Mouse (Mus musculus) left cerebral cortex, adult 2 months (tissue): ENCODE results near the gene 0610030E20Rik. TPM values are rescaled to one million over a fixed set of nuclear protein-coding genes. Genes with fewer than 3 reads are reported as not detected.

Experiments
- DNase-seq, 2 experiments: peaks; one replicate each; pipeline ENCODE4 v3.0.0; 2021 to 2022; ENCODE audit warnings: low spot score in 2 of 2, mixed read lengths in 1 of 2; ENCODE audit errors: extremely low spot score in 1 of 2
- H3K27ac ChIP-seq: fragments of 200-600 bp; 2 replicates; pipeline ENCODE4 v1.8.1; 2022
- H3K4me3 ChIP-seq: fragments of 200-600 bp; 2 replicates; pipeline ENCODE4 v1.8.1; 2022
- CTCF ChIP-seq: fragments of 200-600 bp; IDR thresholded peaks from 2 replicates; pipeline ENCODE4 v1.8.1; 2022; ENCODE audit warnings: antibody characterized with exemption, mild to moderate bottlenecking, moderate library complexity
- intact Hi-C: fragments of 180-260 bp; cut with DNase I; formaldehyde crosslinking; loops from one replicate; pipeline ENCODE4 v1.15.1; 2025
- long read RNA-seq, 2 experiments: library from polyadenylated mRNA; stranded (forward); transcript quantifications; one replicate each; pipeline ENCODE4 v2.0.0; 2021; ENCODE audit warnings: borderline mapping rate in 2 of 2
- total RNA-seq, 2 experiments: library from RNA; stranded (reverse); gene quantifications; 2 replicates each; pipeline ENCODE4 v1.2.3; 2021

0610030E20Rik gene
- 10 to 100 TPM; 17.3 to 17.7 TPM for total RNA-seq
- long read RNA-seq, experiment 1, full-length matches to known transcripts, result 6 of 6 reads
- long read RNA-seq, experiment 1, partial matches to known transcripts, result 0 of 6 reads
- long read RNA-seq, experiment 1, other reads (novel, unspliced or antisense), result 0 of 6 reads
- long read RNA-seq, experiment 2, full-length matches to known transcripts, result 9 of 10 reads
- long read RNA-seq, experiment 2, partial matches to known transcripts, result 1 of 10 reads
- long read RNA-seq, experiment 2, other reads (novel, unspliced or antisense), result 0 of 10 reads

DNA sequence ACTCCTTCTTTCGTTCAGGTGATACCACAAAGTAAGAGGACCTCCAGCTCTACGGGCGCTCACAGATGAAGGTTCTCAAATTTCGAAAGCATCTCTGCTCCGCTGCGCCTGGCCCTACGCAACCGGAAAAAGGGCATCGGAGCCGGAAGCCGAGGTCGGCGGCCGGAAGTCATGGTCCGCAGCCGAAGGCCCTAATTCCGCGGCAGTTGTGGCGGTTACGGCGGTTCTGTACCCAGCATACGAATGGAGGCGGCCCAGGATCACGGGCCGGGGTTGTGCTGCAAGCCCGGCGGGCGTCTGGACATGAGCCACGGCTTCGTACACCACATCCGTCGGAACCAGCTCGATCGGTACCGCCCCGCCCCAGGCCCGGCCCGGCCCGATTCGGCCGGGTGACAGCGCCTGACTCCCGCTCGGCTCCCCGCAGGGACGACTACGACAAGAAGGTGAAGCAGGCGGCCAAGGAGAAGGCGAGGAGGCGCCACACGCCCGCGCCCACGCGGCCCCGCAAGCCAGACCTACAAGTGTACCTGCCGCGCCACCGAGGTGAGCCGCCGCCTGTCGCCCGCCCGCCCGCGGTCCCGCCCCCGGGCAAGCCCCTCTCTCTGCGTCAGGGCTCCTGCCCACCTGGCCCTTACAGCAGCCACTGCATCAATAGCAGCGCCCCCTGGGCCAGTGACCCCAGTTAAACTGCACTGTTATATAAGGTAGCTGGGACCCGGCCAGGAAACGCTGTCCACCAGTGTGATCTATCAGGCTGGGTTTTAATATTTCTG lies at the start of gene 0610030E20Rik:
Gene 0610030E20Rik, plus strand, starts transcription at position 152 of the 776 bp plus-strand sequence.
- peak; percentile 73 to 75 for DNase-seq
- Histone ChIP-seq H3K27ac (peak within 1 kb of the TSS; percentile 98), H3K4me3 (peak within 1 kb of the TSS; percentile 85)
- TF ChIP-seq CTCF, result no peak; the same call in 1 of the 2 replicates
- intact Hi-C loops, result no loop called here

DNA sequence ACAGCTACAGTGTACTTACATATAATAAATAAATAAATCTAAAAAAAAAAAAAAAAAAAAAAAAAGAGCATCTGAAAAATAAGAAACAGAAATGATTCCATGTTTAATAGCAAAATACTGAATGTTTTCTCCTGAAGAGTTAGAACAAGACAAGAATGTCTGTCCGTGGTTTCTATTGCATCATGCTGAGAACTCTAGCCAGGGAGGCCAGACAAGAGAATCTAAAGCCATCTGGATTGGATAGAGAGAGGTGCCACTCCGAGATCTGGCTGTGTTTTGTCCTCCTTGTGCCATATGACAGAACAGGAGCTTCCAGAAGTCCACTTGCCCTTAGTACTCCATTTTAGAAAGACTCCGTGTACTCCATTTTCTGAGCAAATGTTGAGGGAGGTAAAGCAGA lies 49.3 kb upstream of the 0610030E20Rik start:
- DNase-seq, result no peak
- intact Hi-C loops, result no loop called here

DNA sequence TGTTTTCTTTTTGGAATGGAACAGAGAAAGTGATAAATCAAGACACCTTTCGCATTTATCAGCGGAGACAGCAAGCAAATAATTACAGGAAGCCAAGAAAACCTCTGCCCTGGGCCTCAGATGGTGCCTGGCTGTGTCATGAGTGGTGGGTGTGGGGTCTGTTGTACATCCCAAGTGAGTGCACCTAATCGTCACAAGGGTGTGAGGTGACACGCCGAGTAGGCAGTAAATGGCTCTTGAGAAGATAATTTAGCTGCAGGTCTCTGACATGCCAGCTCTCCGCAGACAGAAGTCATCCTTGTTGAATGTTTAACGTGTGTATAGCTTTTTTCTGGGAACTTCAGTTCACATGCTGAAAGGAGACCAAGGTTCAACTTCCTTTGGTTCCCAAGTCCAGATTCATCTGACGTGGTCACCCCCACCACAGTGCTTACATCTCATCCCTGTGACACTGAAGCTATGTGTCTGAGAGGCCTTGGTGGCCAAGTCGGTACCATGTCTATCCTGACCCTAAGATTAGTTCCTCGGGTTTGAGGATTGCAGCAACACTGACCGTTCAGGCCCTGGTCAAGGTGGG lies 44.7 kb upstream of the 0610030E20Rik start:
- no peak overlapping the region for H3K27ac ChIP-seq
- no peak for DNase-seq
- H3K4me3 ChIP-seq, result no peak overlapping the region
- TF ChIP-seq CTCF, result no peak
- intact Hi-C loops, result no loop called here

More for the DNA sequence above, 49.3 kb upstream of the 0610030E20Rik start:
- TF ChIP-seq CTCF, result no peak
- no peak overlapping the region for H3K4me3 ChIP-seq
- no peak overlapping the region for H3K27ac ChIP-seq

DNA sequence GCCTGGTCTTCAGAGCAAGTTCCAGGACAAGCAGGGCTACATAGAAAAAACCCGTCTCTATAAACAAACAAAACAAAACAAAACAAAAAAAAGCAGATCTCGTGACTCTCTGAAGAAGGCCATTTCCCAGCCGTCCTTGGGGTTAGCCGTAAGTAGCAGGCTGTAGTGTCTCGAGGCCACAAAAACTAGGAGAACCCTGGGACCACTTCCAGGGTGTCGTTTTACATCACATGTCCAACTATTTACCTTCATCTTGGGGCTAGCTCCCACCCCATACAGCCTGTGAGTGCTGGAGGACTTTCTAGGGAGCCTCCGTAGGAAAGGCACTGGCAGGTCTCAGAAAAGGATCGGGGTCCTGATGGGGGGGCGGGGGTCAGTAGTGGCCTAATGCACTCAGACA lies 43.6 kb upstream of the 0610030E20Rik start:
- DNase-seq, result no peak
- Histone ChIP-seq H3K4me3 (no peak overlapping the region), H3K27ac (no peak overlapping the region)
- intact Hi-C loops, result no loop called here
- TF ChIP-seq CTCF, result no peak

DNA sequence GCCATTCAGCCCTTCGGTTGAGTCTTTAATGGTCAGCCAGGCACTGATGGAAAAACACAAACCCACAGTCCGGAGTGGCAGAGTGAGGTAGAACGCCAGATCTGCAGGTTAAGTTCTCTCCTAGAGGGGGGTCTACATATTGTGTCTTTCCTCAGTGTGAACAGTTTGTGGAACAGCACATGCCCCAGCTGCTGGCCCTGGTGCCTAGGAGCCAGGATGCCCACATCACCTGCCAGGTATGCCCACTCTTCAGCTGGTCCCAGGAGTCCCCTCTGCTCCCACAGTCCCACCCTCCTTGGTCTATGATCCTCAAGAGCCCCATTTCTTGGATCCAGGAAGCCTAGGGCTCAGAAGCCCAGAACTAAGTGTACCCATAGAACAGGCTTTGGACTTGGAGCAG lies 34.9 kb upstream of the 0610030E20Rik start:
- Histone ChIP-seq H3K4me3 (no peak overlapping the region), H3K27ac (no peak overlapping the region)
- no peak for DNase-seq
- no peak for TF ChIP-seq CTCF
- intact Hi-C loops, result no loop called here

DNA sequence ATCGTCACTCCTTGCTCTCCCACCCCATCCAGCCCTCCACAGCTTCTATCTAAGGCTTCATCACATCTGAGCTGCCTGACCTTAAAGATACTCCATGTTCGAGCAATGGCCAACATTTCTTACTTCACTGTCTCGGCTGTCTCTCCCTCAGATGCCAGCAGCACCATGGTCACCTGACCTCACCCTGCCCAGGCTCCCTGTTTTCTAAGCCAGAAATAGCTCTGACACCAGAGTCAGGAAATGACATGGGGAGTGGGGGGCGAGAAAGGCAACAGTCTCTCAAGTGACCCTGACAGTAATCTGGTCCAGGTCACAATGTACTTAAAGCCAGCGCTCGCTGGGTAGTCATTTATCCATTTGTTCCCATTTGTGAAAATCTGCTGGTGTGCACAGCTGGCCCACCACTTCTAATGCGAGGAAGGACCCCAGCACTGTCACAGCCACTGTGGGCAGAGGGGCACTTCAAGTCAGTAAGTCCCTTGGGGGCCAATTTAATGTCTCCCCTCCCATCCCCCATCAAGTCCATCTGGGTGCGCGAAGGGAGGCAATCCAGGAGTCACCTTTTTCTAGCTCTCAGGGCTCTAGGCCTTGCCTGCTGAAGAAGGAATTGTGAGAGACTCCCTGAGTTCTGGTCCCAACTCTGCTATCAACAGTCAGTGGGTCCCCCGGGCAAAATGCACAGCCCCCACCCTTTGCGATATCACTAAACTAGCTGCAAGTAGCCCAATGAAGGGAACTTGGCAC lies 33.8 kb upstream of the 0610030E20Rik start:
- TF ChIP-seq CTCF, result no peak
- Histone ChIP-seq H3K4me3 (no peak overlapping the region), H3K27ac (no peak overlapping the region)
- intact Hi-C loops, result no loop called here
- DNase-seq, result no peak

DNA sequence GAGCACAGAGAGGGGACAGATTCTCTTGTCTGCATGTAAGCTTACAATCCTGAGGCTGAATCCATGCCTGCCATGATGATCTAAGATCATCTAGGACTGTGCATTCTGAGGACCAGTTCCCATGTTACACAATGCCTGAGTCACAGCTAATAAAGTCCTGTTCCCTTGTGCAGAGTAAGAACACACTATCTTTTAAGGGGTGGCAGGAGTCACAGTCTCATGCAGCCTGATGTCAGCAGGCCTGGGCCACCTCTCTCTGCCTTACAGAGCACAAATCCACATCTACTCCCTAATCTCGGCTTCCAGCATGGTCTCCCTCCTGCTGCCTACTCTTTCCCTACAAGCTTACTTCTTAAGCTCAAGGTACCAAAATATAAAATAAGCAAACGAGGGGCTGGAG lies 31.7 kb upstream of the 0610030E20Rik start:
- DNase-seq, result no peak
- intact Hi-C loops, result no loop called here
- no peak for TF ChIP-seq CTCF
- Histone ChIP-seq H3K4me3 (no peak overlapping the region), H3K27ac (no peak overlapping the region)

DNA sequence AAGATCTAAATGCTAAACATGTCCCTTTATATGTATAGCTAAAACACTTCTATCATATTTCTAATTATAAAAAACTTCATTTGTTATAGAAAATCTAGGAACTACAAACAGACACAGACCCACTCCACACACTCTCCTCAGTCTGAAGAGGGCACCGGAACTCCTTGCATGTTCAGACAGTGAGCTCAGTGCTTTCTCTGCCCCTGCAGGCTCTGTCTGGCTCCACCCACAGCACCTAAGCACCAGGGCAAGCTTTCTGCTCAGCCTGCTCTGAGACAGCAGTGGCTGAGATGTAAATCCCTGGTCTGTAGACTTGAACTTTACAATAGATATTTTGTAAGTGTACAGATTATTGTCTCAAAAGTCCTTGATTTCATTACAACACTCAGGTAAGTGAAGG lies 31.1 kb upstream of the 0610030E20Rik start:
- DNase-seq, result no peak
- no peak overlapping the region for H3K4me3 ChIP-seq
- no peak for TF ChIP-seq CTCF
- H3K27ac ChIP-seq, result no peak overlapping the region
- intact Hi-C loops, result no loop called here

DNA sequence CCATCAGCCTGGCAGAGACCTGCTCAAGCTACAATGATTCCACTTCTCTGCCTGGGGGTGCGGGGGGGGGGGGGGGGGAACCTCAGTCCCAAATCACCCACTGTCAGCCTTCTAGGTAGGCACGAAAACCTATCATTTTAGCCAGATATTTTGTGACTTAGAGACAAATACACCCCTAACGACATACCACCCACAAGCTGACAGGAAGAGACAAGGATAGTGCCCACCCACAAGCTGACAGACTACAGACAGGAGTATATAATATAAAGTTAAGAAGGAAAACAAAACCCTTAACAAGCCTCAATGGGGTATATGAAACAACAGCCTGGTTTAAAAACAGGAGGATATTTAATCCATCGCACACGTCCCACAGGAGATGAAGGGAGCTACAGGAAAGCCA lies 28.7 kb upstream of the 0610030E20Rik start:
- H3K4me3 ChIP-seq, result no peak overlapping the region
- intact Hi-C loops, result no loop called here
- peak overlapping the region; percentile 42; the same call in 1 of the 2 replicates for H3K27ac ChIP-seq
- no peak for TF ChIP-seq CTCF
- DNase-seq, result no peak

DNA sequence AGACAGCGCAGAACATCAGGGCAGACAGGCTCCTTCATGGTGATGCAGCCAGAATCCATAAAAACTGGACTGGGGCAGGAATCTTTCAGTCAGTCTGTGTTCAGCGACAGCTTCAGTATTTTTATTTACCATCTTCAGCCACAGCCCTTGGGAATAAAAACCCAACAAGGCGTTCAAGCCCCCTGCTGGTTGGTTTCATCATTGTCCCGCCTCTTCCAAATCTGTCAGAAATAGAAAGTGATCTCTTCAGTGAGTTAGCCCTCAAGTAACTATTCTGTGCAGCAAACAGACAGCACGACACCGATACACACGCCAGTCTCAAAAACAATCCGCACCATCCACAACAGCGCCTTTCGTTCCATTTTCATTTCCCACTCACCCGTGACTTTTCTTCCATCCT lies 28.1 kb upstream of the 0610030E20Rik start:
- intact Hi-C loops, result no loop called here
- DNase-seq, result peak; percentile 47 to 58
- Histone ChIP-seq H3K4me3 (no peak overlapping the region), H3K27ac (peak overlapping the region; percentile 42; the same call in 1 of the 2 replicates)
- peak; percentile 61 for TF ChIP-seq CTCF

DNA sequence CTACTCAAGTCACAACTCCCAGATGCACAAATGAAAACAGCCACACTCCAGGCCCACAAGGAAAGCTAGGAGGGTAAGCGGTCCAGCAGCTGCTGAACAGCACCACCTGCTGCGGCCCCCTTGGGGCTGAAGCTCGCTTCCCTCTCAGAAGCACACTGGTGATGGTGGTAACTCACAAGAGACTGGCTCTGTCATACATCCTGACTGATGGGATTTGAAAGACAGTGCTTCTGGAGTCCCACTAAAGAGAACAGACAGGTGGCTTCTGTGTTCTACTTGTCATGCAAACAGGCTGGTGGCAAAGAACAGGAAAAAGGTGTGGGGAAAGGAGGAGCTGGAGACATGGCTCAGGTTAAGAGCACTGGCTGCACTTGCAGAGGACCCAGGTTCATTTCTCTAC lies 24.2 kb upstream of the 0610030E20Rik start:
- no peak for TF ChIP-seq CTCF
- H3K4me3 ChIP-seq, result no peak overlapping the region
- intact Hi-C loops, result loop anchor here (10.0 kb wide), 1 partner anchor 458 kb away; no protein-coding TSS in a partner anchor
- DNase-seq, result no peak
- no peak overlapping the region for H3K27ac ChIP-seq
